Mouse (Mus musculus): ENCODE data around the gene Rint1. TPM values are rescaled to one million over a fixed set of nuclear protein-coding genes. Genes with fewer than 3 reads are reported as not detected.
A peak's percentile ranks its signal among the peaks of the same experiment; 100 is the strongest.

Rint1 gene
- total and polyA plus RNA-seq, 3 experiments, result 42.5 to 419 (median 48.8) TPM

GRCm38 (mm10) chr5:23764557-23764956, 23.0 kb upstream of the Rint1 start:
- Histone ChIP-seq H3K9me3 (replicated peaks; ENCODE audit: insufficient read depth, low read length) (no peaks in the 10 kb centered on the region), H3K9ac (ENCODE audit: control insufficient read depth, low read depth, low read length, poor library complexity, severe bottlenecking) (no peak overlapping the region), H3K4me3 (ENCODE audit: control insufficient read depth in 1 of 2, insufficient read depth in 1 of 2, low read depth in 2 of 2, low read length in 2 of 2) (no peak overlapping the region), H3K79me2 (ENCODE audit: control insufficient read depth, insufficient read depth, low read length, poor library complexity) (no peaks in the 10 kb centered on the region), H3K4me1 (ENCODE audit: control insufficient read depth in 1 of 2, insufficient read depth in 2 of 2, low read length in 2 of 2) (no peaks in the 10 kb centered on the region), H3K36me3 (ENCODE audit: control insufficient read depth in 1 of 2, insufficient read depth in 2 of 2, low read length in 2 of 2) (peaks cover 0 to 52% of the 10 kb centered on the region in 2 experiments; a peak in 2 of 4 replicates), H3K27ac (ENCODE audit: control insufficient read depth, low read depth, low read length) (no peak overlapping the region), H3K27me3 (ENCODE audit: control insufficient read depth in 1 of 2, insufficient read depth in 2 of 2, low read length in 2 of 2) (no peaks in the 10 kb centered on the region)
- DNase-seq (ENCODE audit: low read depth, low spot score), result no peak
- TF ChIP-seq ELF1 (IDR thresholded peaks at IDR 0.05; ENCODE audit: low read depth, low read length), result no peak
- TF ChIP-seq MAX (IDR thresholded peaks at IDR 0.05; ENCODE audit: low read length), result no peak
- TF ChIP-seq E2F4 (IDR thresholded peaks at IDR 0.05; ENCODE audit: borderline replicate concordance, low read depth, low read length), result no peak
- TF ChIP-seq TAL1 (IDR thresholded peaks at IDR 0.05; ENCODE audit: low read length), result no peak
- no peak for TF ChIP-seq TCF12 (IDR thresholded peaks at IDR 0.05; ENCODE audit: low read depth, low read length)
- no peak for TF ChIP-seq NRF1 (IDR thresholded peaks at IDR 0.05; ENCODE audit: insufficient read depth, low read depth, low read length, poor library complexity, severe bottlenecking)
- TF ChIP-seq MYC (IDR thresholded peaks at IDR 0.05; ENCODE audit: low read depth, low read length), result no peak
- TF ChIP-seq POLR2A (IDR thresholded peaks at IDR 0.05; ENCODE audit: control insufficient read depth in 1 of 2, insufficient read depth in 1 of 2, low read depth in 1 of 2, low read length in 2 of 2, poor library complexity in 1 of 2), result no peak
- no peak for TF ChIP-seq RAD21 (IDR thresholded peaks at IDR 0.05; ENCODE audit: low read depth, low read length)
- no peak for TF ChIP-seq USF1 (IDR thresholded peaks at IDR 0.05; ENCODE audit: low read depth, low read length)
- no peak for TF ChIP-seq HCFC1 (IDR thresholded peaks at IDR 0.05; ENCODE audit: low read depth, low read length)
- TF ChIP-seq MXI1 (IDR thresholded peaks at IDR 0.05; ENCODE audit: low read depth, low read length), result no peak
- TF ChIP-seq NELFE (IDR thresholded peaks at IDR 0.05; ENCODE audit: low read depth, low read length), result no peak
- no peak for TF ChIP-seq POLR2AphosphoS5 (IDR thresholded peaks at IDR 0.05; ENCODE audit: borderline replicate concordance, low read depth, low read length)

DNA sequence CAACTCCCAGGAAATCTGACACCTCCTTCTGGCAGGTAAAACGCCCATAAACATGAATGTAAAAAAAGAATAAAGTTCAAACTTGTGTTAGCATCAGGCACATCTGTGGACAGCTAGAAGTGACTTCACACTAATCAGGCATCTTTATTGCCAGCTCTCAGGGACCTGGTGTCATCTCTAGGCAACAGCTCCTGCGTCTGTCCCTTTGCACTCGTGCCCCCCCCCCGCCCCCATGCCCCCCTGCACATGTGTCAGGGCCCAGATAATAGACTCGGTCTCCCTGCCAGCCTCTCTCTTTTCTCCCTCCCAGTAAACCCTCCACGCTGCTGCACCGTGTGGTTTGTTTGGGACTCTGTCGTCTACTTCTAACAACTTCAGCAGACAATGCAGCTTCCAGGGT, 16.4 kb upstream of the Rint1 start:
- DNase-seq (ENCODE audit: low read depth, low spot score), result peak; percentile 53
- H3K27ac ChIP-seq (ENCODE audit: control insufficient read depth, low read depth, low read length), result no peak overlapping the region
- peaks cover 0 to 1% of the 10 kb centered on the region in 2 experiments; a peak in 1 of 4 replicates for H3K4me1 ChIP-seq (ENCODE audit: control insufficient read depth in 1 of 2, insufficient read depth in 2 of 2, low read length in 2 of 2)
- no peak overlapping the region for H3K9ac ChIP-seq (ENCODE audit: control insufficient read depth, low read depth, low read length, poor library complexity, severe bottlenecking)
- H3K9me3 ChIP-seq (replicated peaks; ENCODE audit: insufficient read depth, low read length), result no peaks in the 10 kb centered on the region
- H3K36me3 ChIP-seq (ENCODE audit: control insufficient read depth in 1 of 2, insufficient read depth in 2 of 2, low read length in 2 of 2), result peaks cover 3 to 47% of the 10 kb centered on the region in 2 experiments
- H3K27me3 ChIP-seq (ENCODE audit: control insufficient read depth in 1 of 2, insufficient read depth in 2 of 2, low read length in 2 of 2), result no peaks in the 10 kb centered on the region
- H3K4me3 ChIP-seq (ENCODE audit: control insufficient read depth in 1 of 2, insufficient read depth in 1 of 2, low read depth in 2 of 2, low read length in 2 of 2), result no peak overlapping the region
- peaks cover 5% of the 10 kb centered on the region; the same call in 1 of the 2 replicates for H3K79me2 ChIP-seq (ENCODE audit: control insufficient read depth, insufficient read depth, low read length, poor library complexity)
- no peak for TF ChIP-seq CTCF (IDR thresholded peaks at IDR 0.05 in 2 of 3, conservative IDR thresholded peaks at IDR 0.05 in 1 of 3; ENCODE audit: control insufficient read depth in 1 of 3, insufficient read depth in 1 of 3, low read depth in 2 of 3, low read length in 3 of 3, poor library complexity in 1 of 3, severe bottlenecking in 1 of 3)
- TF ChIP-seq KAT2A (conservative IDR thresholded peaks at IDR 0.05; ENCODE audit: low read depth, low read length), result no peak
- TF ChIP-seq USF2 (IDR thresholded peaks at IDR 0.05; ENCODE audit: borderline replicate concordance in 1 of 2, insufficient read depth in 1 of 2, low read depth in 1 of 2, low read length in 2 of 2), result no peak
- TF ChIP-seq BHLHE40 (IDR thresholded peaks at IDR 0.05; ENCODE audit: borderline replicate concordance, low read depth, low read length), result no peak
- peak; percentile 40; the same call in 1 of the 2 replicates for TF ChIP-seq HCFC1 (IDR thresholded peaks at IDR 0.05; ENCODE audit: low read depth, low read length)
- no peak for TF ChIP-seq MYB (IDR thresholded peaks at IDR 0.05; ENCODE audit: low read depth, low read length)
- TF ChIP-seq RCOR1 (IDR thresholded peaks at IDR 0.05; ENCODE audit: low read depth, low read length), result no peak
- peak; percentile 85 for TF ChIP-seq MAX (IDR thresholded peaks at IDR 0.05; ENCODE audit: low read length)
- peak; percentile 83; the same call in 1 of the 2 replicates for TF ChIP-seq MXI1 (IDR thresholded peaks at IDR 0.05; ENCODE audit: low read depth, low read length)
- no peak for TF ChIP-seq ELF1 (IDR thresholded peaks at IDR 0.05; ENCODE audit: low read depth, low read length)
- TF ChIP-seq TAL1 (IDR thresholded peaks at IDR 0.05; ENCODE audit: low read length), result no peak
- peak; percentile 54; the same call in 1 of the 2 replicates for TF ChIP-seq USF1 (IDR thresholded peaks at IDR 0.05; ENCODE audit: low read depth, low read length)
- TF ChIP-seq EP300 (IDR thresholded peaks at IDR 0.05; ENCODE audit: low read depth in 1 of 2, low read length in 2 of 2), result no peak
- no peak for TF ChIP-seq CHD1 (IDR thresholded peaks at IDR 0.05; ENCODE audit: low read depth, low read length)
